Mouse (Mus musculus) kidney, embryonic 15.5 days (tissue): ENCODE data around the gene Csf3. TPM values are rescaled to one million over a fixed set of nuclear protein-coding genes. Genes with fewer than 3 reads are reported as not detected.

ENCODE experiments used
- ATAC-seq: fragments of 200-750 bp; cut with Nextera tagmentation; replicated peaks from 2 replicates; pipeline ENCODE4 v1.8.0; 2017; ENCODE audit warnings: moderate TSS enrichment; ENCODE audit not compliant: low FRiP score
- H3K27ac ChIP-seq: fragments of 300-500 bp; sonication (generic); 2 replicates; pipeline ENCODE4 v1.5.1; 2015; ENCODE audit warnings: mild to moderate bottlenecking, inconsistent platforms
- H3K27me3 ChIP-seq: fragments of 300-500 bp; sonication (generic); 2 replicates; pipeline ENCODE4 v1.6.1; 2015; ENCODE audit warnings: inconsistent platforms
- H3K36me3 ChIP-seq: fragments of 300-500 bp; sonication (generic); 2 replicates; pipeline ENCODE4 v1.6.1; 2015; ENCODE audit warnings: inconsistent platforms
- H3K4me1 ChIP-seq: fragments of 300-500 bp; sonication (generic); 2 replicates; pipeline ENCODE4 v1.6.1; 2015; ENCODE audit warnings: inconsistent platforms
- H3K4me2 ChIP-seq: fragments of 300-500 bp; sonication (generic); 2 replicates; pipeline ENCODE4 v1.6.1; 2015; ENCODE audit warnings: moderate library complexity, mild to moderate bottlenecking, inconsistent platforms
- H3K4me3 ChIP-seq: fragments of 300-500 bp; sonication (generic); replicated peaks from 2 replicates; pipeline ENCODE4 v1.5.1; 2015; ENCODE audit warnings: mild to moderate bottlenecking, inconsistent platforms
- H3K9ac ChIP-seq: fragments of 300-500 bp; sonication (generic); 2 replicates; pipeline ENCODE4 v1.6.1; 2015; ENCODE audit warnings: mild to moderate bottlenecking, inconsistent platforms
- H3K9me3 ChIP-seq: fragments of 300-500 bp; sonication (generic); replicated peaks from 2 replicates; pipeline ENCODE4 v1.6.1; 2016; ENCODE audit warnings: inconsistent platforms
- WGBS: fragments of 180-500 bp; shearing (Covaris S2); methylation state at CpG from one replicate; pipeline ENCODE4 v1.1.7; 2015; ENCODE audit warnings: mixed read lengths; 5-methylcytosine and 5-hydroxymethylcytosine counted together
- polyA plus RNA-seq: library from polyadenylated mRNA; unstranded; fragments of >200 nt; fragmentation: Nextera tagmentation; extraction: Ambion mirVana; gene quantifications from 2 replicates; pipeline ENCODE4 v1.2.1, GENCODE M21; 2015

Csf3 gene
- polyA plus RNA-seq, 1 experiment from 2014 or later = not detected

DNA sequence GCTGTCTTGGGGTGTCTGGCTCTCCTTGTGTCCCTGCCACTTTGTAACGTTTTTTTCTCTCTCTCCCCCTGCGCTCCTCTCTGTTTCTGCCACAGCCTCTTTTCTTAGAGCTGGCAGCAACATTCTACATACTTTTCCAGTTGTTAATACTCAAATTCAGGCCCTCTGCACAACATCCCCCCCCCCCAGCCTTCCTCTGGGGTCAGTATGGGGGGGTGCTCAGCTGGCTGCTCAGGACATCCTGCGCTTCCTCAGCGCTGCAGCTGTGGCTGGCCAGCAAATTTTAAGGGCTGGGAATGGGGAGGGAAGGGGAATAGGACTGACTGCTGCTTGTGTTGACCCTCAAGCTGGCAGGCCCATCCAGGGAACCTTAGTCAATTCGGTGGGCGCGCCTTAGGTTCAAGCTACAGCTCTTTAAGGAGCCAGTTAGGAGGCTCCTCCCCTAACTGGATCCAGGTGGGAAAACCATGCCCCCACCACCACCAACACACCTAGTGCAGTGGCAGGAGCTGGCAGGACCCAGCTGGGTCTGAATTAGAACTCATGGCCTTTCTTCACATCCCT, 43.5 kb downstream of the Csf3 start:
- Histone ChIP-seq H3K36me3 (no peaks in the 10 kb centered on the region), H3K27ac (peak overlapping the region; percentile 95), H3K9ac (peak overlapping the region; percentile 90; the same call in 1 of the 2 replicates), H3K4me3 (peak overlapping the region; percentile 93), H3K4me2 (peak overlapping the region; percentile 84), H3K27me3 (no peaks in the 10 kb centered on the region), H3K9me3 (no peaks in the 10 kb centered on the region), H3K4me1 (peaks cover 92% of the 10 kb centered on the region)
- WGBS = 38% methylated on average over 7 of the region's 7 CpGs
- ATAC-seq = no peak

DNA sequence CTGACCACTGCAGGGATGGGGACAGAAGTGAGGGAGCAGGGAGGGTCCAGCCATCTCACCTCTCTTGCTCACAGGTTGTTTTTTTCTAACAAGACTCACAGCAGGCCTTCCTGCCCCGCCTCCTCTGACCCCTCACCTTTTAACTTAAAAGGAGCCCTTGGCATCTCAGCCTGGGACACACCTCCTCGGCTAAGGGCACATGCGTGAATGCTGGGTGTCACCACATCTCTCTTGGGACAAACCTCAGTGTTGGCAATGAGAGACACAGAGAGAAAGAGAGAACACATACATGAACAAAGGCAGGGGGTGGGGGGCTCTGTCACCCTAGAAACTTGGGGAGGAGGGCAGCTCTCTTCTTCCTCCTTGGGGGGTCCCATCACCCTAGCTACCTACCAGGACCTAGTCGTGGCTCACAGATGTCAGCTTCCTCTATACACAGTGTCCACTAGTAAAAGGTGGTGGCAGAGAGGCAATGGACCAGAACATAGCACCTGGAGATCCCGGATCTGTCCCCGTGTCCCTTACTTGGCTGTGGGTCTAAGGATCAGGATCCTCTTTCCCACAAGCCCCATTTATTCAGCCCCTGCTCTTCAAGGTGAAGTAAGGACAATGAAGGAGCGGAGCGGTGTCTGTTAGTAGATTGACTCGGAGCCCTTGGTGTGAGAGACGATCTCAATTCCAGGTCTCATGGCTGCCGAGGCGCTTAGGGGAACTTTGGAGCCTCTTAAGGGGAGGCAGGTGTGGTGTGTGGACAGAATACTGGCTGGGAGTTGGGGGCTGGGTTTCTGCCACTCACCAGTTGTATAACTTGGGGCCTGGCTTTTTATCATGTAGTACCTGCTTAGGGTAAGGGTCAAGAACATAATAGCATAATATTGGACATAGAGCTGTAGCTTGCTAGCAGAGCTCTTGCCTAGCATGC, 45.1 kb downstream of the Csf3 start:
- peak overlapping the region; percentile 59 for H3K4me2 ChIP-seq
- H3K4me1 ChIP-seq = peaks cover 93% of the 10 kb centered on the region
- H3K9me3 ChIP-seq = no peaks in the 10 kb centered on the region
- WGBS = 45% methylated on average over 12 of the region's 12 CpGs
- peak overlapping the region; percentile 85 for H3K27ac ChIP-seq
- H3K36me3 ChIP-seq = no peaks in the 10 kb centered on the region
- no peak for ATAC-seq
- H3K27me3 ChIP-seq = no peaks in the 10 kb centered on the region
- no peak overlapping the region for H3K9ac ChIP-seq
- 0 out of 2 replicates have a peak overlapping the region, but pooled peaks have one; percentile 28 for H3K4me3 ChIP-seq

DNA sequence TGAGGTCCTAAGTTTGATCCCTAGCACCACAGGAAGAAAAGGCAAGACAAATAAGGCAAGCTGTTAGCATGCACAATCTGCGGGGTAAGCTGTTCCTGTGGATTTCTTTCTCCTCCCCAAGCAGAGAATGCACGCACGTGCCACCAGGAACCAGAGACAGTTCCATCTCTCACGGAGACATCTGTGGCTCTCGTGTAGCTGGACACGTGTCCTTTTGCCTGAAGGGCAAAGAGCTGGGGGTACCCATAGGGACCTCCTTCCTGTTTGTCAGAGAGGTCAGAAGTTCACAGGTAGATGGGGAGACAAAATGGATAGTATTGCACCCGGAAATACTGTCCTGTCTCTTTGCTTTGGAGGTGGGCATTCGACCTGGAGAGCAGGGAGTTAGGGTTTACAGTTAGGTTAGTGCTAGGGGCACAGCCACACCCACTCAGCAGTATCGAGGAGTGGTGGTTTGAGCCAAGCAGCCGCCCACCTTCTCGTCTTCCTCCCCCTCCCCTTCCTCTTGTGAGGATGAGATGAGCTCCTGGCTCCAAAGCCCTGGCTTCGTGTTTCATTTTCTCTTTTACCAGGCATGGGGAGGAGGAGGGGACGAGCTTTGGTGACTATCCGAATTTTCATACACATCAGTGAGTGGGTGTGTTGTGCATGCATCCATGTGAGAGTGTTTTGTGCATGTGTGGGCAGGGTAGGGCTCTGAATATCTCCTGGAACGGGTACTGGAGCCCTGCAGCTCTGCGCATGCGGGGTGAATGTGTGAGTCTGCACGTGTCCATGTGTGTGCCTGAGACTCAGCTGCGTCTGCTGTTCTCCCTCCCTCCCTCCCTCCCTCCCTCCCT, 46.0 kb downstream of the Csf3 start:
- H3K4me1 ChIP-seq = peaks cover 99% of the 10 kb centered on the region
- no peaks in the 10 kb centered on the region for H3K36me3 ChIP-seq
- H3K27me3 ChIP-seq = no peaks in the 10 kb centered on the region
- H3K9me3 ChIP-seq = no peaks in the 10 kb centered on the region
- H3K4me2 ChIP-seq = peak overlapping the region; percentile 59
- 0 out of 2 replicates have a peak overlapping the region, but pooled peaks have one; percentile 14 for H3K9ac ChIP-seq
- peak overlapping the region; percentile 85 for H3K27ac ChIP-seq
- H3K4me3 ChIP-seq = peak overlapping the region; percentile 28
- ATAC-seq = peak; percentile 57
- 5% methylated on average over 19 of the region's 19 CpGs for WGBS

DNA sequence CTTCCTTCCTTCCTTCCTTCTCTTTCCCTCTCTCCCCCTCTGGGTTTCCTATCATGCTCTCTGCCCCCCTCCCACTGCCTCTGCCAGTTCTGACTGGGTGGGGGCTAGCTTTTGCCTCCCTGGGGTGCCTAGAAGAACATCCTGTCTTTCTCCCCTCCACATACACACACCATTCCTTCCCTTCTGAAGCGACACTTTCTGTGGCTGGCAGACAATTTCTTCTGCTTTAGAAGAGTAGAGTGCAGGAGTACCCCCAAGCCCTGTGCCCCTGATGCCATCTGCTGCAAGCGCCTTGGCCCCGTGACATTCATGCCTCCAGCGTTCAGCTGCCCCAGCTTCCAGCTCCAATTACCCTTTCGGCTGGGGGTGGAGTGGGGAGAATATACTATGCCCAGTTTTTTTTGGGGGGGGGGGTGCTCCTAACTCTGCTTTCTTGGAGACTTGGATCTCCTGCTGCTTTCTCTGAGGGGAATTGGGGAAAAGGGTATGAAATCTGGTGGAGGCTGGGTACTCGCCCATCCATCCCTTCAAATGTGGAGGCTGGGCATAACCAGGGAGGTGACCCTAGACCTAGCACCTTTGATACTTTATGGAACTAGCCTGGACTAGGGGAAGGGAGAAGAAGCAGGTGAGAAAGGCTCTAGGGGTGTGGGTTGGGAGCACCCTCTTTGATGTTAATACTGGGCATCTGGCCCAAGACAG, 46.9 kb downstream of the Csf3 start:
- peak overlapping the region; percentile 88 for H3K27ac ChIP-seq
- peaks cover 99% of the 10 kb centered on the region for H3K4me1 ChIP-seq
- no peaks in the 10 kb centered on the region for H3K36me3 ChIP-seq
- no peak for ATAC-seq
- H3K9me3 ChIP-seq = no peaks in the 10 kb centered on the region
- peak overlapping the region; percentile 26; the same call in 1 of the 2 replicates for H3K9ac ChIP-seq
- H3K27me3 ChIP-seq = no peaks in the 10 kb centered on the region
- WGBS = 24% methylated on average over 6 of the region's 6 CpGs
- peak overlapping the region; percentile 1; the same call in 1 of the 2 replicates for H3K4me3 ChIP-seq
- H3K4me2 ChIP-seq = peak overlapping the region; percentile 34

DNA sequence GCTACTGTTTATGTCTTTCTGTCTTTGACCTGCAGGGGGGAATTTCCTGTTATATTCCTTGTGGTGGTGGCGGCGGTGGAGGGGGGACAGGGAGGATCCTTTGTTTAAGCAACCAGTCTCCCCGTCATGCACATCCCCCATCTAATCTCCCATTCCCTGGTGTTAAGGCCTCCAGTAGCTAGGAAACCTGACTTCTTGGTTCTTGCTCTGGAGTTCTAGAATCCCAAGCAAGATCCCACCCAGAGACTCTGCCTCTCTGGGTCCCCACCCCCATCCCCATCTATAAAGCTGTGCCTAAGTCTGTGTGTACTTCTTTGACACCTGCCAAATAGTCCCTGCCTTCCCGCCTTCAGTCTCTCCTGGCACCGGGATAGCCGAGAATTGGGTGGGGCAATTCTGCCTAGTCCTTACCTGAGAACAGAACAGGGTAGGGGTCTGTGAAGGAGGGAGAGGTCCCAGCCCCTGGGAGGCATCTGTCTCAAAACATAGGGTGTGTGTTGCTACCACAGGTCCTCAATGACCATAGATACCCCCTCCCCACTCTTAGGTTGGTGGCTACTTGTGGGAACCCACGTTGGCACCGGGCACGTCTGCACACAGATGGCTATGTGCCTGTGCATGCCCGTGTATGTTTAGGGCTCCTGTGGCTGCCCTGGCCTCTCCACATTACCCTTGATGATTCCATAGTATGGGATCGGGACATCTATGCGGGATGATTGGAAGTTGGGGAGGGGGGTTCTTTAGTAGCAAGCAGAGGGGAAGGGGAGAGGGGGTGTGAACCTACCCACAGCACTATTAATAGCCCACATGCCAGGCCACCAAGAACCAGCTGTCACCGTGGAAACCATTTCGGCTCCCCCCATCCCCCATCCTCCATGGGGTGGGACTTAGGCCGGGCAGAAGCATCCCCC, 47.7 kb downstream of the Csf3 start:
- H3K36me3 ChIP-seq = peaks cover 7% of the 10 kb centered on the region
- H3K9ac ChIP-seq = peak overlapping the region; percentile 26; the same call in 1 of the 2 replicates
- 35% methylated on average over 15 of the region's 15 CpGs for WGBS
- peak overlapping the region; percentile 88 for H3K27ac ChIP-seq
- H3K27me3 ChIP-seq = no peaks in the 10 kb centered on the region
- peaks cover 99% of the 10 kb centered on the region for H3K4me1 ChIP-seq
- H3K9me3 ChIP-seq = no peaks in the 10 kb centered on the region
- no peak for ATAC-seq
- H3K4me2 ChIP-seq = peak overlapping the region; percentile 34
- no peak overlapping the region for H3K4me3 ChIP-seq

DNA sequence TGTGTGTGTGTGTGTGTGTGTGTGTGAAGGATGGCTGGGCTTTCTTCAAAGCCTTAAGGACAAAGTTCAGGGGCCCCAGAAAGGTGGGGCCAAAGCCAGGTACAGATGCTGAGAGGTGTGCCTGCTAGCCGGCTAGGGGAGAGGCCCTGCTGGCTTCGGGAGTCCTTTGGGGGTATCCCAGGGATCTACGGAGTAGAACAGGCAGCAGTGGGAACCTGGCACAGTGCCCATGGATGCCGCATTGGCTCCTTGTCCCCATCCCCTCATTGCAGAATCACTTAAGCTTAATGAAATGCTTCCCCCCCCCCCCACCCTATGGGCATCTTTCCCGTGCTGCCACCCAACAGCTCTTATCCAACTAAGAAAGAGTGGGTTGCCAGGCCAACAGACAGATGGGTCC, 48.7 kb downstream of the Csf3 start:
- Histone ChIP-seq H3K4me1 (peaks cover 99% of the 10 kb centered on the region), H3K4me2 (peak overlapping the region; percentile 34; the same call in 1 of the 2 replicates), H3K36me3 (peaks cover 14% of the 10 kb centered on the region), H3K4me3 (no peak overlapping the region), H3K9me3 (no peaks in the 10 kb centered on the region), H3K9ac (no peak overlapping the region), H3K27ac (peak overlapping the region; percentile 76), H3K27me3 (no peaks in the 10 kb centered on the region)
- WGBS = 63% methylated on average over 5 of the region's 5 CpGs
- ATAC-seq = no peak

DNA sequence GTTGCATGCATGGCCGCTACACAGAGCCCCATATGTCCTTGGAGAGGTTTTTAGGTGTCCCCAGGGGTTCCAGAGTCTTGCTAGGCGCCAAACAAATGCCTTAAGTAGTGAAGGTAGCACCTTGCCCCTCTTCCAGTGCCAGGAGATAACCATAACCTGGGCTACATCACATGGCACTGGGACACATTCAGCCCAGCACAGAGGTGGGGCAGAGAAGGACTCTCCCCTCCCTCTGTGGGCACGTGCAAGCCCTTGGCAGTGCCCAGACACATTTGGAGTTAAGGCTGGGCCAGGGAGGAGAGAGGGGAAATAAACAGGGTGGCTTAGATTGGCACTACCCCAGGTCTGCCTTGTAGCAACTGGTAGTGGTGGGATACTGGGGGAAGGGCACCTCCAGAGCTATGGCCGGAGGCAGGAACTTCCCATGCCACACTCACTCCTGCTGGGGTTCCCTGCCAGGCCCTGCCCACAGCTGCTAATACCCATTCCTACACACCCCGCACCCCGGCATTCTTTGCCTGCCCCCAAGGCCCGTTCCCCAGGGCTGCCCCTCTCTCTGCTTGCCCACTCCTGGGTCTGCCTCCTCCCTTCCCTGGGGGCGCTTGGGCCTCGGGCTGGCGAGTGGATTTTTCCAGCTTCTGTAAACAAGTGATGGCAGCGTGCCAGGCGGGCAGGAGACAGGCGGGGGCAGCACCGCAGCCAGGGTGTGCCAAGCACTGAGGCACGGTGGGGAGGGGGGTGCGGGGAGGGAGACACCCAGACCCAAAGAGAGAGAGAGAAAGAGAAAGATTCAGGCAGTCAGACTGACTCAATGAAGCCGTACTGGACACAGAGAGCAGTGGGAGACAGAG, 49.5 kb downstream of the Csf3 start:
- H3K4me2 ChIP-seq = peak overlapping the region; percentile 35
- H3K36me3 ChIP-seq = peaks cover 19% of the 10 kb centered on the region
- 0 out of 2 replicates have a peak overlapping the region, but pooled peaks have one; percentile 8 for H3K9ac ChIP-seq
- no peaks in the 10 kb centered on the region for H3K27me3 ChIP-seq
- no peak overlapping the region for H3K4me3 ChIP-seq
- H3K4me1 ChIP-seq = peaks cover 94% of the 10 kb centered on the region
- peak; percentile 20; the same call in 1 of the 2 replicates for ATAC-seq
- no peaks in the 10 kb centered on the region for H3K9me3 ChIP-seq
- 29% methylated on average over 16 of the region's 17 CpGs for WGBS
- peak overlapping the region; percentile 76 for H3K27ac ChIP-seq

DNA sequence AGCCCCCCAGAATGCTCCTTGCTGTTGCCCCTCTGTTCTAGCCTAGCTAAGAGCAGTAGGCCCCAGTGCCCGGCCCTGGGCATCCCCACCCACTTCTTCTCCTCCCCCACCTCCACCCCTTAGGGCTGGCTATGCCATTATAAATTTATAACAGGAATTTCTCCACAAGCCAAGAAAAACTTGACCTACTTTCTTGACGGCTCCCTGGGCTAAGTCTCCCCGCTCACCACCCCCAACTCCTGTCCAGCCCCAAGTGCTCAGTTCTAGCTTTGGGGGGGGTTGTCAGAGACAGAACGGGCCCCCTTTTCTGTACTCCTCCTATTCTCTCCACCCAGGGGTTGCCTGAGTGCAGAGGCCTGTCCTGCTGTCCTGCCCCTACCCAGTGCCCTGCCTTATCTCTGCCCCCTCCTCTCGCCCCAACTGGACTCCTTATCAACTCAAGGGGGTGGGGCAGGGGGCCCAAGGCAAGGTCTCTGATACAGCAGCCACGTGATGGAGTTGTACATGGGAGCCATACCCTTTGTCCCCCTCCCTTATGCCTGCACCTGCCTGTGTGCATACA, 50.2 kb downstream of the Csf3 start:
- peak overlapping the region; percentile 76 for H3K27ac ChIP-seq
- ATAC-seq = peak; percentile 10; the same call in 1 of the 2 replicates

DNA sequence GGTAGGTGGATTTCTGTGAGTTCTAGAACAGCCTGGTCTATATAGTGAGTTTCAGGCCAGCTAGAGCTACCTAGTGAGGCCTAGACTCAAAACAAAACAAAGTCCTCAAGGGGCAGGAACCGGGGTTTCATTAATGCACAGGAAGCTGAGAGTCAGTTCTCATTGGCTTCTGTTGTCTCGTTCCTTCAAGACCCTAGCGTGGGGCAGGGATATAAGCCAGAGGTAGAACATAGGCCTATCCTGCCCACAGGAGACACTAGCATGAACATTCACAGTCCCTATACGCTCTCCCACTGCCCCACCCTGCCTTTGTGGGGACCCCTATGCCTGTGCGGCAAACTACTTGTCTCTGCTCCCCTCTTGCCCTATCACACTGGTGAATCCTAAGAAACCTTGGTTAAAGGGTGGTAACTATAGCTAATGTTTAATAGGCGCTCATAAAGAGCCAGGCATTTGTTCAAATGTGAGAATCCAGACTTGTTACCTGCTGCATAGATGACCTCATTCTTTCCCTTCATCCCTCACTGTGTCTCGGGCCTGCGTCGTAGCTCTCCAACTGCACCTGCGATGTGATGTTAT, 51.6 kb downstream of the Csf3 start:
- 80% methylated on average over 10 of the region's 10 CpGs for WGBS
- Histone ChIP-seq H3K4me3 (no peak overlapping the region), H3K4me1 (peaks cover 79% of the 10 kb centered on the region), H3K27ac (peak overlapping the region; percentile 69), H3K4me2 (no peak overlapping the region), H3K9me3 (no peaks in the 10 kb centered on the region), H3K27me3 (no peaks in the 10 kb centered on the region), H3K36me3 (peaks cover 39% of the 10 kb centered on the region), H3K9ac (0 out of 2 replicates have a peak overlapping the region, but pooled peaks have one; percentile 2)
- ATAC-seq = no peak

More for the DNA sequence above, 50.2 kb downstream of the Csf3 start:
- H3K4me1 ChIP-seq = peaks cover 92% of the 10 kb centered on the region
- H3K27me3 ChIP-seq = no peaks in the 10 kb centered on the region
- no peaks in the 10 kb centered on the region for H3K9me3 ChIP-seq
- 0 out of 2 replicates have a peak overlapping the region, but pooled peaks have one; percentile 31 for H3K9ac ChIP-seq
- no peak overlapping the region for H3K4me3 ChIP-seq
- H3K4me2 ChIP-seq = peak overlapping the region; percentile 35
- H3K36me3 ChIP-seq = peaks cover 25% of the 10 kb centered on the region
- 27% methylated on average over 6 of the region's 6 CpGs for whole genome bisulfite sequencing
